ENCODE assay signal across 8 mouse cellular contexts in the genomic region with DNA sequence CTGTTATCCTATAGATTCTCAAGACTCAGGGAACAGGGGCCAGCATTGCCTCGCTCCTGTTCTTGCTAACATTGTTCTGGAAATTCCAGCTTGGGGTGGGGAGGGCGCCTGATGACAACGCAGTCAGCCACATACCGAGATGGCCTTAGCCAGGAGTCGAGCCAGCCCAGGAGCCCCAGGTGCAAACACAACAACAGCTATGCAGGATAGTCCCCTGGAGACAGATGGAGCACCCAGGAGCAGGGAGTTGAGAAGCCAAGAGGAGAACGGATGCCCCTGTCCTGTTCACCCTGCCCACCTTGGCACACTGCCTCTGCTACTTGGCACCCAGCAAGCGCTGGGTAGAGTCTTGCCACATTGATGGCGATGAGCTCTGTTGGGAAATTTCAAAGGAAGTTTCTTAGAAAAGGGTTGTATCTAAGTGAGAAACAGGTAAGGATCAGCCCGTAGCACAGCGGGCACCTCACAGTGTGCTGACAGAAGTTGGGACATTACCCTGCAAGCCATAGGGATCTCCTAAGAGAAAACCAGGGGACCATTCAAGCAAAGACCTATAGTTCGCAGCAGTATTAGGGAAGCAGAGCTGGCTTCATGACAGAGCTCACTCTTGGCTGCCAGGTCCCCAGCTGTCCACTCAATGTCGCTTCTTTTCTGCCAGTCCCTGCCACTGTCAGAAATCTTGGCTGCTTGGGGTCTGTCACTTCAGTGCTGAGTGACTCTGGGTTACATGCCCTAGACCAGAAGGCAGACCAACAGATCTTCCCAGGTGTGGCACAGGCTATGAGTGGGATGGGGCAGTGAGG. TPM values are rescaled to one million over a fixed set of nuclear protein-coding genes. Genes with fewer than 3 reads are reported as not detected.
DNase-seq lines count a peak whose midpoint lies in the region; ATAC-seq lines count a peak whose summit lies in the region.

No protein-coding gene starts in this region.

- WGBS in limb, embryonic 13.5 days = 43% methylated on average over 12 of the region's 12 CpGs
- 47% methylated on average over 12 of the region's 12 CpGs for WGBS in neural tube, embryonic 13.5 days

- H3K4me3 ChIP-seq in limb, embryonic 13.5 days = peak overlapping the region; percentile 17; the same call in 1 of the 2 replicates
- H3K4me3 ChIP-seq in neural tube, embryonic 13.5 days = no peak overlapping the region

- H3K9ac ChIP-seq in limb, embryonic 13.5 days = peak overlapping the region; percentile 43; the same call in 1 of the 2 replicates
- no peak overlapping the region for H3K9ac ChIP-seq in neural tube, embryonic 13.5 days

- intact Hi-C loops in gastrocnemius, postnatal 14 days (cut with DNase I; ENCODE audit: low total_unique reads) = loop anchor here (2.0 kb wide), 1 partner anchor 58 kb away; no protein-coding TSS in a partner anchor

- no peaks in the 10 kb centered on the region for H3K36me3 ChIP-seq in limb, embryonic 13.5 days
- no peaks in the 10 kb centered on the region for H3K36me3 ChIP-seq in neural tube, embryonic 13.5 days

- peak; percentile 35 for ATAC-seq in limb, embryonic 13.5 days (ENCODE audit: low FRiP score, low read depth)
- peak; percentile 49; the same call in 1 of the 2 replicates for ATAC-seq in neural tube, embryonic 13.5 days (ENCODE audit: low read depth)

- H3K4me2 ChIP-seq in limb, embryonic 13.5 days (replicated peaks) = peak overlapping the region; percentile 55
- peak overlapping the region; percentile 27 for H3K4me2 ChIP-seq in neural tube, embryonic 13.5 days

- no peaks in the 10 kb centered on the region for H3K9me3 ChIP-seq in limb, embryonic 13.5 days
- H3K9me3 ChIP-seq in neural tube, embryonic 13.5 days = no peaks in the 10 kb centered on the region

- H3K4me1 ChIP-seq in limb, embryonic 13.5 days = peaks cover 39% of the 10 kb centered on the region
- peaks cover 21% of the 10 kb centered on the region for H3K4me1 ChIP-seq in neural tube, embryonic 13.5 days (replicated peaks)

- no peaks in the 10 kb centered on the region for H3K27me3 ChIP-seq in limb, embryonic 13.5 days
- no peaks in the 10 kb centered on the region for H3K27me3 ChIP-seq in neural tube, embryonic 13.5 days

- peak; percentile 32 for DNase-seq in kidney, adult 18-20 months
- no peak for DNase-seq in kidney, adult 11 months
- DNase-seq in cerebellum, adult 18-20 months = peak; percentile 55 to 58
- peak; percentile 40 for DNase-seq in gastrocnemius, postnatal 14 days
- no peak for DNase-seq in urinary bladder, postnatal 25 days (ENCODE audit: low spot score)
- DNase-seq in left cerebral cortex, adult 11 months (ENCODE audit: low spot score) = no peak

- H3K27ac ChIP-seq in limb, embryonic 13.5 days = peak overlapping the region; percentile 97
- peak overlapping the region; percentile 70 for H3K27ac ChIP-seq in neural tube, embryonic 13.5 days (replicated peaks)

RNA-seq across cellular contexts. Expression of gene Acot11, which starts 43.7 kb away (rescaled TPM):
- total RNA-seq in gastrocnemius, postnatal 14 days (2021) = 10 to 100 TPM in 1 of 2 experiments, 1 to 10 TPM in 1; 8.4 to 15.9 TPM
- 5.1 and 5.5 TPM in 2 replicates for polyA plus RNA-seq in limb, embryonic 13.5 days (2015; fragmentation: Nextera tagmentation; extraction: Ambion mirVana)
- 1.5 and 1.7 TPM in 2 replicates for polyA plus RNA-seq in neural tube, embryonic 13.5 days (2015; fragmentation: Nextera tagmentation; extraction: Ambion mirVana)

Comparison
In these comparisons a context has a peak if more than half of its experiments do, and no peak if none do; other contexts are left out.
1. DNase-seq: peak in kidney, adult 18-20 months (single experiment), cerebellum, adult 18-20 months (2 of 2) and gastrocnemius, postnatal 14 days (single experiment); none in kidney, adult 11 months (single experiment), urinary bladder, postnatal 25 days (single experiment) and left cerebral cortex, adult 11 months (single experiment).